Mouse (Mus musculus): ENCODE results near the gene Slc39a13. TPM values are rescaled to one million over a fixed set of nuclear protein-coding genes. Genes with fewer than 3 reads are reported as not detected.
"Not testable (repeated sequence)": the region's sequence is repeated elsewhere in the genome, so short reads cannot be mapped to it uniquely, and the experiment has no call there.

Gene Slc39a13
- polyA plus RNA-seq, 1 experiment from 2014 or later = 42.5 TPM

GRCm38 (mm10) chr2:91045805-91046204 is 24.4 kb downstream of the Slc39a13 start:
- 83% methylated on average over 1 of the region's 1 CpGs for WGBS
- not testable (repeated sequence) for ATAC-seq (ENCODE audit: insufficient number of reproducible peaks, low FRiP score); H3K27ac ChIP-seq (ENCODE audit: poor library complexity, severe bottlenecking); H3K4me3 ChIP-seq; H3K27me3 ChIP-seq (replicated peaks); H3K9ac ChIP-seq; H3K9me3 ChIP-seq (replicated peaks); H3K4me2 ChIP-seq; H3K36me3 ChIP-seq
- peaks cover 11% of the 10 kb centered on the region for H3K4me1 ChIP-seq (replicated peaks)

GRCm38 (mm10) chr2:91044727-91045126 is 25.5 kb downstream of the Slc39a13 start:
- H3K4me3 ChIP-seq = no peak overlapping the region
- no peaks in the 10 kb centered on the region for H3K27me3 ChIP-seq (replicated peaks)
- H3K9ac ChIP-seq = no peak overlapping the region
- no peaks in the 10 kb centered on the region for H3K36me3 ChIP-seq
- H3K27ac ChIP-seq (ENCODE audit: poor library complexity, severe bottlenecking) = no peak overlapping the region
- no peaks in the 10 kb centered on the region for H3K9me3 ChIP-seq (replicated peaks)
- WGBS = 65% methylated on average over 13 of the region's 13 CpGs
- H3K4me1 ChIP-seq (replicated peaks) = peaks cover 11% of the 10 kb centered on the region
- ATAC-seq (ENCODE audit: insufficient number of reproducible peaks, low FRiP score) = no peak
- no peak overlapping the region for H3K4me2 ChIP-seq

- peaks cover 11% of the 10 kb centered on the region for H3K4me1 ChIP-seq (replicated peaks)
- no peaks in the 10 kb centered on the region for H3K9me3 ChIP-seq (replicated peaks)
- H3K4me2 ChIP-seq = no peak overlapping the region
- no peaks in the 10 kb centered on the region for H3K36me3 ChIP-seq
- peak; percentile 34; the same call in 1 of the 2 replicates for ATAC-seq (ENCODE audit: insufficient number of reproducible peaks, low FRiP score)
- no peak overlapping the region for H3K9ac ChIP-seq
- no peak overlapping the region for H3K4me3 ChIP-seq
- no peak overlapping the region for H3K27ac ChIP-seq (ENCODE audit: poor library complexity, severe bottlenecking)
- WGBS = 58% methylated on average over 21 of the region's 21 CpGs
- no peaks in the 10 kb centered on the region for H3K27me3 ChIP-seq (replicated peaks)
These were observed 27.4 kb downstream of the Slc39a13 start for GRCm38 (mm10) chr2:91042651-91043398.

GRCm38 (mm10) chr2:91041786-91042185 is 28.4 kb downstream of the Slc39a13 start:
- 63% methylated on average over 8 of the region's 8 CpGs for WGBS
- H3K9ac ChIP-seq = no peak overlapping the region
- H3K27me3 ChIP-seq (replicated peaks) = no peaks in the 10 kb centered on the region

GRCm38 (mm10) chr2:91035385-91035784 is 34.8 kb downstream of the Slc39a13 start, which contains the start of gene Rapsn:
Rapsn (plus strand) TSS chr2:91035620.
- no peak within 1 kb of the TSS for H3K27ac ChIP-seq (ENCODE audit: poor library complexity, severe bottlenecking)
- no peaks in the 10 kb centered on the region for H3K27me3 ChIP-seq (replicated peaks)
- H3K9me3 ChIP-seq (replicated peaks) = no peaks in the 10 kb centered on the region
- ATAC-seq (ENCODE audit: insufficient number of reproducible peaks, low FRiP score) = peak; percentile 66; the same call in 1 of the 2 replicates
- no peaks in the 10 kb centered on the region for H3K36me3 ChIP-seq
- H3K4me3 ChIP-seq = no peak within 1 kb of the TSS
- 38% methylated on average over 9 of the region's 9 CpGs for WGBS
- H3K4me2 ChIP-seq = peak within 1 kb of the TSS; percentile 50
- H3K9ac ChIP-seq = no peak within 1 kb of the TSS
- H3K4me1 ChIP-seq (replicated peaks) = peaks cover 11% of the 10 kb centered on the region

More at GRCm38 (mm10) chr2:91041786-91042185, 28.4 kb downstream of the Slc39a13 start:
- Histone ChIP-seq H3K4me3 (no peak overlapping the region), H3K27ac (ENCODE audit: poor library complexity, severe bottlenecking) (no peak overlapping the region), H3K36me3 (no peaks in the 10 kb centered on the region), H3K4me1 (replicated peaks) (peaks cover 11% of the 10 kb centered on the region), H3K4me2 (no peak overlapping the region), H3K9me3 (replicated peaks) (no peaks in the 10 kb centered on the region)
- no peak for ATAC-seq (ENCODE audit: insufficient number of reproducible peaks, low FRiP score)

- ATAC-seq (ENCODE audit: insufficient number of reproducible peaks, low FRiP score) = no peak
- Histone ChIP-seq H3K27me3 (replicated peaks) (no peaks in the 10 kb centered on the region), H3K4me2 (no peak overlapping the region), H3K36me3 (no peaks in the 10 kb centered on the region), H3K27ac (ENCODE audit: poor library complexity, severe bottlenecking) (no peak overlapping the region), H3K9me3 (replicated peaks) (0 out of 2 replicates have a peak, but pooled peaks cover 2% of the 10 kb centered on the region), H3K9ac (no peak overlapping the region), H3K4me1 (replicated peaks) (peaks cover 11% of the 10 kb centered on the region), H3K4me3 (no peak overlapping the region)
- 14% methylated on average over 3 of the region's 3 CpGs for WGBS
These were observed 37.2 kb downstream of the Slc39a13 start for GRCm38 (mm10) chr2:91033000-91033399.

GRCm38 (mm10) chr2:91031216-91031615 is 39.0 kb downstream of the Slc39a13 start:
- H3K36me3 ChIP-seq = no peaks in the 10 kb centered on the region

GRCm38 (mm10) chr2:91027391-91028214 is 42.6 kb downstream of the Slc39a13 start:
- ATAC-seq (ENCODE audit: insufficient number of reproducible peaks, low FRiP score) = no peak
- Histone ChIP-seq H3K9me3 (replicated peaks) (0 out of 2 replicates have a peak, but pooled peaks cover 2% of the 10 kb centered on the region), H3K27me3 (replicated peaks) (no peaks in the 10 kb centered on the region), H3K27ac (ENCODE audit: poor library complexity, severe bottlenecking) (no peak overlapping the region), H3K36me3 (peaks cover 4% of the 10 kb centered on the region; the same call in 1 of the 2 replicates), H3K4me1 (replicated peaks) (peaks cover 9% of the 10 kb centered on the region; the same call in 1 of the 2 replicates), H3K9ac (no peak overlapping the region), H3K4me2 (no peak overlapping the region), H3K4me3 (no peak overlapping the region)
- 76% methylated on average over 9 of the region's 9 CpGs for WGBS

More at GRCm38 (mm10) chr2:91031216-91031615, 39.0 kb downstream of the Slc39a13 start:
- no peak overlapping the region for H3K4me2 ChIP-seq
- 75% methylated on average over 4 of the region's 4 CpGs for WGBS
- H3K4me3 ChIP-seq = no peak overlapping the region
- H3K27me3 ChIP-seq (replicated peaks) = no peaks in the 10 kb centered on the region
- peaks cover 11% of the 10 kb centered on the region for H3K4me1 ChIP-seq (replicated peaks)
- H3K27ac ChIP-seq (ENCODE audit: poor library complexity, severe bottlenecking) = no peak overlapping the region
- 0 out of 2 replicates have a peak, but pooled peaks cover 2% of the 10 kb centered on the region for H3K9me3 ChIP-seq (replicated peaks)
- ATAC-seq (ENCODE audit: insufficient number of reproducible peaks, low FRiP score) = no peak
- H3K9ac ChIP-seq = no peak overlapping the region

GRCm38 (mm10) chr2:91026491-91026890 is 43.7 kb downstream of the Slc39a13 start:
- WGBS = 81% methylated on average over 1 of the region's 1 CpGs
- peaks cover 6% of the 10 kb centered on the region; the same call in 1 of the 2 replicates for H3K36me3 ChIP-seq

GRCm38 (mm10) chr2:91025081-91025516 is 45.1 kb downstream of the Slc39a13 start:
- H3K4me3 ChIP-seq = no peak overlapping the region
- 0 out of 2 replicates have a peak overlapping the region, but pooled peaks have one; percentile 2 for H3K4me2 ChIP-seq
- no peak overlapping the region for H3K9ac ChIP-seq
- WGBS = 92% methylated on average over 1 of the region's 1 CpGs
- H3K9me3 ChIP-seq (replicated peaks) = 0 out of 2 replicates have a peak, but pooled peaks cover 2% of the 10 kb centered on the region
- peaks cover 17% of the 10 kb centered on the region for H3K36me3 ChIP-seq
- no peak overlapping the region for H3K27ac ChIP-seq (ENCODE audit: poor library complexity, severe bottlenecking)
- no peaks in the 10 kb centered on the region for H3K27me3 ChIP-seq (replicated peaks)
- ATAC-seq (ENCODE audit: insufficient number of reproducible peaks, low FRiP score) = no peak
- H3K4me1 ChIP-seq (replicated peaks) = peaks cover 9% of the 10 kb centered on the region; the same call in 1 of the 2 replicates

More at GRCm38 (mm10) chr2:91026491-91026890, 43.7 kb downstream of the Slc39a13 start:
- Histone ChIP-seq H3K4me2 (peak overlapping the region; percentile 9; the same call in 1 of the 2 replicates), H3K4me3 (no peak overlapping the region), H3K4me1 (replicated peaks) (peaks cover 9% of the 10 kb centered on the region; the same call in 1 of the 2 replicates), H3K9me3 (replicated peaks) (0 out of 2 replicates have a peak, but pooled peaks cover 2% of the 10 kb centered on the region), H3K27me3 (replicated peaks) (no peaks in the 10 kb centered on the region), H3K9ac (no peak overlapping the region), H3K27ac (ENCODE audit: poor library complexity, severe bottlenecking) (no peak overlapping the region)
- ATAC-seq (ENCODE audit: insufficient number of reproducible peaks, low FRiP score) = no peak
